Mouse (Mus musculus) heart, postnatal 0 days (tissue): ENCODE data around the gene Olfml2b.

Experiments used
- CTCF ChIP-seq: IDR thresholded peaks from 2 replicates; pipeline ENCODE4 v1.5.1; 2016; ENCODE audit warnings: antibody characterized with exemption, control low read depth, low read depth
- EP300 ChIP-seq: IDR thresholded peaks from 2 replicates; pipeline ENCODE4 v1.6.1; 2016; ENCODE audit warnings: antibody characterized with exemption, low read depth

- TF ChIP-seq CTCF (no peak), EP300 (no peak)
Observed at GRCm38 (mm10) chr1:170689773-170690172, 45.4 kb downstream of the Olfml2b start.
